Mouse (Mus musculus): Measurements from ENCODE around the gene Fam166b. TPM values are rescaled to one million over a fixed set of nuclear protein-coding genes. Genes with fewer than 3 reads are reported as not detected.

The Fam166b gene
- total RNA-seq, 4 experiments from 2014 or later = 0.31 to 3.7 (median 1.3) TPM

DNA sequence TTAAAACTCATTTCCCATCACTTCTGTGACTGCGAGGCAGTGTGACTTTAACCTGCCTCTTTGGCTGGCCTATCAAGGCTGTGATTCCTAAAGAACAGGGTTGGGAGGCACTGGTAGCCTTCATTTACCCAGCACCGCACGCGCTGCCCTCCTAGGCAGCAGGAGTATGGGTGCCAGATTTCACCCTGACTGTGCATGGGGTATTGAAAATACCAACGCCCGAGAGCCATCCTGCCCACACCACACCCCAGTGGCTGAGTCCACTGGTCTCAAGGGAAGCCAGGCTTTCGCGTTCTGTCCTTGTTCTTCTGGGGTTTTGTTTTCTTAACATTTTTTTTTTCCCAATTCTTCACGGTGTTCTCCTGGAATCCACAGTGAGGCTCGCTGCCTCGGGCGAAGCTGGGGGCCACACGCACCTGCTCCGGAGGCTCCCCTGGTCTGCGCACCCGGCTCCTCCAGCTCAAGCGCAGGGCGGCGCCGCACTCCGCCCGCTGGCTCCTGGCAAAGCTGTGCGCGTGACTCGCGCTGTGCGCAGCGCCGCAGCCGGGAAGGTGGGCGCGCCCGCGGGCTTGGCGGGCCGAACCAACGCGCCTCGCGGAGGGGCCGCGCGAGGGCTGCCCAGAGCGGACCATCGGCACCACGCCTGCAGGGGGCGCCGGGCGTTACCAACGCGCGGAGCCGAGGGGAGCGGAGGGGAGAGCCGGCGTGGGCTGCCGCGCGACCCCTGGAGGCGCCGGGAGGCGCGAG lies 47.4 kb downstream of the Fam166b start, which contains the start of gene Rusc2:
TSS of gene Rusc2 (plus strand) at position 572 of the 747 bp plus-strand sequence.
- peak; percentile 83 to 92 for DNase-seq (ENCODE audit: low spot score in 2 of 2)

GRCm38 (mm10) chr4:43380951-43381350 lies 48.0 kb downstream of the Fam166b start:
- no peak for DNase-seq (ENCODE audit: low spot score in 2 of 2)

- DNase-seq (ENCODE audit: low spot score in 2 of 2) = no peak
Observed at GRCm38 (mm10) chr4:43379601-43380000, 49.3 kb downstream of the Fam166b start.

Other genes with a start within 250 kb of the Fam166b start
- under 1 TPM; 0.14 to 0.59 (median 0.40) TPM for gene Atp8b5, start 162.0 kb downstream of the Fam166b start, total RNA-seq (2022)
- gene Rusc2, start 47.2 kb downstream of the Fam166b start, total RNA-seq (2022) = 100 to 1,000 TPM; 117 to 120 (median 117) TPM
- gene Tesk1, start 12.8 kb upstream of the Fam166b start, total RNA-seq (2022) = 10 to 100 TPM; 76.6 to 82.7 (median 81.8) TPM
- gene Cd72, start 25.5 kb upstream of the Fam166b start, total RNA-seq (2022) = 1 to 10 TPM in 1 of 4 experiments, under 1 TPM in 2, not detected in 1; 0.49 to 1.2 (median 0.81) TPM
- not detected for gene Sit1, start 54.6 kb upstream of the Fam166b start, total RNA-seq (2022)
- gene Ccdc107, start 63.8 kb upstream of the Fam166b start, total RNA-seq (2022) = 10 to 100 TPM; 22.1 to 30.0 (median 27.6) TPM
- gene Arhgef39, start 70.6 kb upstream of the Fam166b start, total RNA-seq (2022) = 1 to 10 TPM in 1 of 4 experiments, not detected in 3; 1.0 TPM
- gene Car9, start 77.8 kb upstream of the Fam166b start, total RNA-seq (2022) = under 1 TPM in 1 of 4 experiments, not detected in 3; 0.65 TPM
- 1 to 10 TPM; 6.7 to 9.4 (median 9.0) TPM for gene Tpm2, start 94.6 kb upstream of the Fam166b start, total RNA-seq (2022)
- gene Creb3, start 133.2 kb upstream of the Fam166b start, total RNA-seq (2022) = 10 to 100 TPM; 63.3 to 89.5 (median 69.0) TPM
- gene Tln1, start 133.6 kb upstream of the Fam166b start, total RNA-seq (2022) = 10 to 100 TPM; 39.3 to 62.9 (median 50.6) TPM
- gene Rgp1, start 149.6 kb upstream of the Fam166b start, total RNA-seq (2022) = 10 to 100 TPM; 46.2 to 69.0 (median 51.0) TPM
- 10 to 100 TPM; 58.7 to 64.7 (median 60.9) TPM for gene Gba2, start 149.7 kb upstream of the Fam166b start, total RNA-seq (2022)
- not detected for gene Msmp, start 155.4 kb upstream of the Fam166b start, total RNA-seq (2022)
- gene Npr2, start 202.8 kb upstream of the Fam166b start, total RNA-seq (2022) = 10 to 100 TPM; 54.6 to 68.4 (median 59.4) TPM
- 1 to 10 TPM; 1.5 to 2.7 (median 2.0) TPM for gene Spag8, start 224.5 kb upstream of the Fam166b start, total RNA-seq (2022)
- gene Hint2, start 227.3 kb upstream of the Fam166b start, total RNA-seq (2022) = 10 to 100 TPM; 25.3 to 39.2 (median 37.6) TPM
- gene Tmem8b, start 239.8 kb upstream of the Fam166b start, total RNA-seq (2022) = 10 to 100 TPM; 66.0 to 71.0 (median 68.4) TPM
- 1 to 10 TPM in 3 of 4 experiments, under 1 TPM in 1; 0.84 to 1.5 (median 1.1) TPM for gene Fam221b, start 240.0 kb upstream of the Fam166b start, total RNA-seq (2022)